Mouse (Mus musculus): Measurements from ENCODE around the gene Snx29.

DNA sequence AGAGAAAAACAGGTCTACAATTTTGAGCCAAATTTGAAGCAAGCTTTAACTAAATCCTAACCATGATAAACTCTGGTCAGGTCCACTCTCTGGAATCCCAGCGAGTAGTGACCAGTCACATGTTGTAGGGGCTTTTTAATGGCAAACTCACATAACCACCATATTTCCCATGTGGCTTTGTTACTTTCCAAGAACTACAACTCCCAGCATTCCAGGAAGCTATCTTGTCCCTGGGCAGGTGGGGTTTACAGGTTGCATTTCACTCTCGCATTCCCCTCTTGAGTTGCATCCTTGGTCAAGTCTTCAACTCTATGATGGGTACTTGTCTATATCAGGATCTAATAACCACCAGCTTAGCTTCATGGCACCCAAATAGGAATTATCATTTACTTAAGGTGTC is 17.2 kb upstream of the Snx29 start:
- TF ChIP-seq POLR2A (IDR thresholded peaks at IDR 0.05; ENCODE audit: control insufficient read depth, extremely low read depth, insufficient read depth, low read length, poor library complexity) (no peak), CTCF (IDR thresholded peaks at IDR 0.05; ENCODE audit: borderline replicate concordance, control insufficient read depth, extremely low read depth, insufficient read depth, low read length, poor library complexity) (no peak)
